Comparison of ENCODE assay signal across 15 mouse cellular contexts in the genomic region with DNA sequence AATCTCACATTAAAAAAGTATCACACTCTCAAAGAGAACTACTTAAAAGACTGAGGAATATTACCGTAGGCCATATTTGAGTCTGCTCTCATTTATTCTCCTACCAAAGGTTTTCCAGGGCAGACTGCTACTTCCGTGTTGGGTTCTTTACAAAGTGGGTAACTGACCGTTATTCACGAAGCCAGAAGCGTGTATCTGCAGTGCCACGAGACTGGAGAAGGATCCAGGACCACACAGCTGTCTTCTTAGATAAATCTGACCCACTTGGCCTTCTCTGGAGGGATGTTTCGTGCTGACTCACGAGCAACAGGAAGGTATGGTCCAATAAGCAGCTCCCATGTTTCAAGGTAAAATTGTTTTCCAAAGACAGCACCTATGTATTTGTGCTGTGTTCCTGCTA. TPM values are rescaled to one million over a fixed set of nuclear protein-coding genes. Genes with fewer than 3 reads are reported as not detected.
DNase-seq lines count a peak whose midpoint lies in the region; ATAC-seq and TF ChIP-seq lines count a peak whose summit lies in the region.
"Had no signal": no experiment of that assay in that cellular context is flagged by ENCODE, and none has a peak within 500 bp of the region (broad histone marks: within the 10 kb centered on the region; RNA-seq: fewer than 3 reads in every experiment).

No protein-coding gene starts in this region.

- no peak for TF ChIP-seq CTCF in G1E (IDR thresholded peaks at IDR 0.05; ENCODE audit: low read depth, low read length)

- H3K4me3 ChIP-seq in G1E (ENCODE audit: low read depth, low read length), result peak overlapping the region; percentile 32; the same call in 1 of the 2 replicates
- H3K4me3 ChIP-seq: embryonic facial prominence, embryonic 13.5 days; forebrain, embryonic 12.5 days; hindbrain, embryonic 12.5 days; layer of hippocampus, adult 2 months; lung, embryonic 15.5 days had no signal

- peak; percentile 74 for ATAC-seq in G1E (ENCODE audit: extremely low read depth, insufficient number of reproducible peaks, low FRiP score, poor library complexity, severe bottlenecking)
- ATAC-seq in megakaryocyte progenitor cell, adult 5-6 weeks (replicated peaks; ENCODE audit: poor library complexity), result peak; percentile 27

- DNase-seq in 416B (ENCODE audit: low read depth), result peak; percentile 64
- peak; percentile 51 for DNase-seq in G1E (ENCODE audit: low spot score)
- DNase-seq in liver, result peak; percentile 82
- DNase-seq in cerebellum, adult 9-10 months, result no peak
- no peak for DNase-seq in layer of hippocampus, adult 18-20 months (ENCODE audit: low spot score in 2 of 2)
- DNase-seq in left cerebral cortex, postnatal 4 days, result no peak
- DNase-seq: adrenal gland, postnatal 14 days; cerebellum, adult 8-10 months; gastrocnemius, postnatal 25 days had no signal

- H3K9me3 ChIP-seq in G1E (replicated peaks), result no peaks in the 10 kb centered on the region
- H3K9me3 ChIP-seq: embryonic facial prominence, embryonic 13.5 days; forebrain, embryonic 12.5 days; hindbrain, embryonic 12.5 days; lung, embryonic 15.5 days had no signal

- H3K36me3 ChIP-seq in G1E (replicated peaks), result peaks cover 14% of the 10 kb centered on the region
- H3K36me3 ChIP-seq: embryonic facial prominence, embryonic 13.5 days; hindbrain, embryonic 12.5 days; lung, embryonic 15.5 days had no signal

- peaks cover 45% of the 10 kb centered on the region for H3K4me1 ChIP-seq in G1E (ENCODE audit: insufficient read depth, low read depth, low read length)

- no peaks in the 10 kb centered on the region for H3K27me3 ChIP-seq in G1E (ENCODE audit: insufficient read depth, low read length)
- H3K27me3 ChIP-seq: embryonic facial prominence, embryonic 13.5 days; hindbrain, embryonic 12.5 days; lung, embryonic 15.5 days had no signal

- intact Hi-C loops in left cerebral cortex, postnatal 4 days (cut with DNase I), result loop anchor here (5.0 kb wide), 1 partner anchor 111 kb away; no protein-coding TSS in a partner anchor

RNA-seq across cellular contexts. Expression of a gene that starts 1.8 kb away (rescaled TPM):
- total RNA-seq in G1E (2014; fragmentation: Nextera tagmentation) (60.5 and 97.1 TPM in 2 replicates), G1E (2017) (41.3 and 43.4 TPM in 2 replicates)
- 35.0 and 37.2 TPM in 2 replicates for polyA plus RNA-seq in G1E (2012)
- 61.4 and 62.0 TPM in 2 replicates for total RNA-seq in megakaryocyte progenitor cell, adult 5-6 weeks (2015)
- total RNA-seq in megakaryocyte progenitor cell, adult 5-6 weeks (2017), result 28.3 and 34.7 TPM in 2 replicates
- total RNA-seq in layer of hippocampus, adult 18-20 months (2021), result 10 to 100 TPM; 28.0 to 33.3 TPM
- 100 to 1,000 TPM in 1 of 2 experiments, 10 to 100 TPM in 1; 91.8 to 110 TPM for total RNA-seq in left cerebral cortex, postnatal 4 days (2021)

Comparison
In these comparisons a context has a peak if more than half of its experiments do, and no peak if none do; other contexts are left out.
1. DNase-seq: peak in 416B (single experiment), G1E (single experiment) and liver (single experiment); none in cerebellum, adult 9-10 months (single experiment), layer of hippocampus, adult 18-20 months (0 of 2) and left cerebral cortex, postnatal 4 days (single experiment).